ENCODE assay signal across 10 mouse cellular contexts in the genomic region with DNA sequence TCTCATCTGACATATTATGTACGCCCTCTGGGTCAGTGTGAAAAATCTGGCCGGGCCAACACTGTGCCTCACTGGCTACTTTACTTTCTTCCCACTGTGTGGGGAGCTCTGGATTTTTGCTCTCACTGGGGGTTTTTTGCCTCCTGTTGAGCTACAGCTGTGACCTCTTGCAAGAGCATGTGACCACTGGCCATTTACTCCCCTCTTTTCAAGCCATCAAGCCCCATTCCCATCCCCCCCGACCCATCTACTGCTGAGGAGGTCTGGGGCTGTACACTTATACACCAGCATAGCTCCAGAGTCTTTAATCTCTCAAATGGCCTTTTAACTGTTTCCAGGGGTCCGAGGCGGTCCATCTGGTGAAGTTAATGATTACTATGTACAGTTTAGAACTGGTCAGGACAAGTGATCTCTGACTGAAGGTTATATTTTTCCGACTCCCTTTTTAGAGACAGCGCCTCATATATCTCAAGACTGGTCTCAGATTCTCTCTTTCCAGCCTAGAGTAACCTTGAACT. TPM values are rescaled to one million over a fixed set of nuclear protein-coding genes. Genes with fewer than 3 reads are reported as not detected.
A peak's percentile ranks its signal among the peaks of the same experiment; 100 is the strongest.
DNase-seq lines count a peak whose midpoint lies in the region; ATAC-seq lines count a peak whose summit lies in the region.
"Had no signal": no experiment of that assay in that cellular context is flagged by ENCODE, and none has a peak within 500 bp of the region (broad histone marks: within the 10 kb centered on the region; RNA-seq: fewer than 3 reads in every experiment).

No protein-coding gene starts in this region.

- H3K9me3 ChIP-seq in hindbrain, embryonic 11.5 days (ENCODE audit: control insufficient read depth, low read length) = no peaks in the 10 kb centered on the region
- no peaks in the 10 kb centered on the region for H3K9me3 ChIP-seq in hindbrain, embryonic 16.5 days (ENCODE audit: control insufficient read depth, low read length)
- H3K9me3 ChIP-seq in neural tube, embryonic 13.5 days = no peaks in the 10 kb centered on the region

- ATAC-seq in hindbrain, embryonic 11.5 days (ENCODE audit: low FRiP score) = no peak
- no peak for ATAC-seq in hindbrain, embryonic 16.5 days
- ATAC-seq in neural tube, embryonic 13.5 days (ENCODE audit: low read depth) = 0 out of 2 replicates have a peak, but pooled peaks have one; percentile 27

- 56% methylated on average over 7 of the region's 7 CpGs for WGBS in hindbrain, embryonic 11.5 days
- WGBS in hindbrain, embryonic 16.5 days = 75% methylated on average over 7 of the region's 7 CpGs
- WGBS in neural tube, embryonic 13.5 days = 59% methylated on average over 7 of the region's 7 CpGs

- peak overlapping the region; percentile 51; the same call in 1 of the 2 replicates for H3K27ac ChIP-seq in hindbrain, embryonic 11.5 days (ENCODE audit: low read depth, low read length)
- no peak overlapping the region for H3K27ac ChIP-seq in hindbrain, embryonic 16.5 days (ENCODE audit: low read depth, low read length)
- H3K27ac ChIP-seq in neural tube, embryonic 13.5 days (replicated peaks) = 0 out of 2 replicates have a peak overlapping the region, but pooled peaks have one; percentile 56

- no peak overlapping the region for H3K4me2 ChIP-seq in hindbrain, embryonic 11.5 days (replicated peaks; ENCODE audit: low read depth, low read length)
- H3K4me2 ChIP-seq in hindbrain, embryonic 16.5 days (ENCODE audit: low read length) = no peak overlapping the region
- H3K4me2 ChIP-seq in neural tube, embryonic 13.5 days = no peak overlapping the region

- no peak for DNase-seq in hindbrain, embryonic 11.5 days (ENCODE audit: low spot score)
- DNase-seq in hindlimb bud, embryonic 11.5 days (ENCODE audit: extremely low spot score, low read depth, low spot score) = peak; percentile 69
- peak; percentile 64 to 75 for DNase-seq in kidney, postnatal 4 days
- no peak for DNase-seq in thymus, postnatal 4 days
- no peak for DNase-seq in adrenal gland, adult 18-20 months (ENCODE audit: low spot score in 2 of 2)
- no peak for DNase-seq in left cerebral cortex, adult 9 months (ENCODE audit: low spot score in 2 of 2)
- DNase-seq: B cell, adult 2 months had no signal

- H3K4me3 ChIP-seq in hindbrain, embryonic 11.5 days (ENCODE audit: low read depth, low read length) = no peak overlapping the region
- no peak overlapping the region for H3K4me3 ChIP-seq in hindbrain, embryonic 16.5 days (ENCODE audit: low read length)
- no peak overlapping the region for H3K4me3 ChIP-seq in neural tube, embryonic 13.5 days
- H3K4me3 ChIP-seq: myocyte had no signal

- H3K4me1 ChIP-seq in hindbrain, embryonic 11.5 days (replicated peaks; ENCODE audit: control insufficient read depth, insufficient read depth, low read length) = no peaks in the 10 kb centered on the region
- peaks cover 4% of the 10 kb centered on the region; the same call in 1 of the 2 replicates for H3K4me1 ChIP-seq in hindbrain, embryonic 16.5 days (ENCODE audit: control insufficient read depth, insufficient read depth, low read depth, low read length)
- H3K4me1 ChIP-seq in neural tube, embryonic 13.5 days (replicated peaks) = peaks cover 20% of the 10 kb centered on the region

- H3K36me3 ChIP-seq in hindbrain, embryonic 11.5 days (ENCODE audit: control insufficient read depth, insufficient read depth, low read length) = no peaks in the 10 kb centered on the region
- no peaks in the 10 kb centered on the region for H3K36me3 ChIP-seq in hindbrain, embryonic 16.5 days (ENCODE audit: control insufficient read depth, insufficient read depth, low read length)
- H3K36me3 ChIP-seq in neural tube, embryonic 13.5 days = no peaks in the 10 kb centered on the region

- H3K27me3 ChIP-seq in hindbrain, embryonic 11.5 days (ENCODE audit: control insufficient read depth, insufficient read depth, low read length) = no peaks in the 10 kb centered on the region
- no peaks in the 10 kb centered on the region for H3K27me3 ChIP-seq in hindbrain, embryonic 16.5 days (replicated peaks; ENCODE audit: control insufficient read depth, insufficient read depth, low read length)
- H3K27me3 ChIP-seq in neural tube, embryonic 13.5 days = no peaks in the 10 kb centered on the region

- H3K9ac ChIP-seq in hindbrain, embryonic 11.5 days (ENCODE audit: low read depth, low read length) = no peak overlapping the region
- no peak overlapping the region for H3K9ac ChIP-seq in hindbrain, embryonic 16.5 days (ENCODE audit: low read depth, low read length)
- H3K9ac ChIP-seq in neural tube, embryonic 13.5 days = no peak overlapping the region

RNA-seq across cellular contexts. Expression of gene Mertk, which starts 16.0 kb away (rescaled TPM):
- 4.4 and 5.0 TPM in 2 replicates for polyA plus RNA-seq in hindbrain, embryonic 11.5 days (2014; fragmentation: Nextera tagmentation; extraction: Ambion mirVana)
- polyA plus RNA-seq in hindbrain, embryonic 16.5 days (2015; fragmentation: Nextera tagmentation; extraction: Ambion mirVana) = 2.8 and 3.4 TPM in 2 replicates
- polyA plus RNA-seq in neural tube, embryonic 13.5 days (2015; fragmentation: Nextera tagmentation; extraction: Ambion mirVana) = 2.2 and 2.4 TPM in 2 replicates
- 10 to 100 TPM; 12.8 to 17.5 TPM for total RNA-seq in adrenal gland, adult 18-20 months (2021)

RNA-seq across cellular contexts. Expression of gene Anapc1, which starts 27.6 kb away (rescaled TPM):
- polyA plus RNA-seq in hindbrain, embryonic 11.5 days (2014; fragmentation: Nextera tagmentation; extraction: Ambion mirVana) = 92.6 TPM in 2 replicates
- polyA plus RNA-seq in hindbrain, embryonic 16.5 days (2015; fragmentation: Nextera tagmentation; extraction: Ambion mirVana) = 36.6 and 40.7 TPM in 2 replicates
- 41.8 and 47.7 TPM in 2 replicates for polyA plus RNA-seq in neural tube, embryonic 13.5 days (2015; fragmentation: Nextera tagmentation; extraction: Ambion mirVana)
- 10 to 100 TPM; 53.2 to 69.8 TPM for total RNA-seq in adrenal gland, adult 18-20 months (2021)

Comparison
In these comparisons a context has a peak if more than half of its experiments do, and no peak if none do; other contexts are left out.
1. DNase-seq: peak in hindlimb bud, embryonic 11.5 days (single experiment) and kidney, postnatal 4 days (2 of 2); none in hindbrain, embryonic 11.5 days (single experiment), thymus, postnatal 4 days (single experiment), adrenal gland, adult 18-20 months (0 of 2) and left cerebral cortex, adult 9 months (0 of 2).